Mouse (Mus musculus): ENCODE measurements around the gene Grid2.
A peak's percentile ranks its signal among the peaks of the same experiment; 100 is the strongest.

The Grid2 gene

DNA sequence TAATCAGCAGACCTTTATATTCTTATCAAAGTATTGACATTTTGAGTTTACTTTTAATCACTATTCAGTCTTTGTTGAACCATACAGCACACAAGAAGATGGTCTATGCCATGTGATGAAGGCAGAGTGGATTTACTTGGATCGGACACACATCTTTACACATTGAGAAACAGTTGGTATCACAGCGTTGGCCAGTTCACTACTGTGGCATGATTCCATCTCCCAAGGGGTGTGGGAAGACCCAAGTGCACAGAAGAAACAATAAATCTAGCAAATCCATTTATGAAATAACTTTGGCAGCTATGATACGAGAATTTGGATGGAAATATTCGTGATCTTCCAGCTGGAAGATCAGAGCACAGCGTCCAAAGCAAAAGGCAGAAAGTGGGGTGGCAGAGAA, 792.3 kb downstream of the Grid2 start:
- no peak for DNase-seq (ENCODE audit: low spot score in 2 of 2)

DNA sequence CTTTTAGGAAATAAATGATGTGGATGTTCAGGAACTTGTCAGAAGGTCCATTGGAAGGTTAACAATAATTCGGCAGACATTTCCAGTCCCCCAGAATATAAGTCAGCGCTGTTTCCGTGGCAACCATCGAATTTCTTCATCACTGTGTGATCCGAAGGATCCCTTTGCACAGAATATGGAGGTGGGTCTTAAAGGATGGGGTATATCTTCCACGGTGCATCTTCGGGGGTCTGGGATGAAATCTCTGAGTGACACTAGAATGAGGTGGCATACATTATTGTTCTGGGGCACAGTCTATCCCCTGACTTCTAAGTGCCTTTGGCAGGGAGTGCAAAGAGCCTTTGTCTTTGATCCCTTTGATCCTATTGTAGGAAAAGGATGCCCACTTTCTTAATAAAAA, 808.2 kb downstream of the Grid2 start:
- no peak for DNase-seq (ENCODE audit: low spot score in 2 of 2)

DNA sequence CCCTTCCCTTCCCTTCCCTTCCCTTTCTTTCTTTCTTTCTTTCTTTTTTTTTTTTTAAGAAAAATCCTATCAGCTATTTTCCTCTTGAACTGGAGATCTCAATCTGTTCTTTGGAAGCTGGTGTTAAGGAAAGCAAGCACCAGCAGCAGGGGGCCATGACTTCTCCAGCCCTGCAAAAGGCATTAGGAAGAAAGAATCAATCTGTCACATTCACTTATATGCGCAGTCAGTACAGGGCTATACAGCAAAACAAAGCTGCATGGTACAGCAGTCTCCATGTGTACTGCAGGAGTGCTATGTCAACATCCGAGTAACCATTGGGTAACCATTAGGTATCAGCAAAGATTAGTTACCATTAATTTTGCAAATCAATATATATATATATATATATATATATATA, 809.0 kb downstream of the Grid2 start:
- DNase-seq (ENCODE audit: low spot score in 2 of 2) = no peak

DNA sequence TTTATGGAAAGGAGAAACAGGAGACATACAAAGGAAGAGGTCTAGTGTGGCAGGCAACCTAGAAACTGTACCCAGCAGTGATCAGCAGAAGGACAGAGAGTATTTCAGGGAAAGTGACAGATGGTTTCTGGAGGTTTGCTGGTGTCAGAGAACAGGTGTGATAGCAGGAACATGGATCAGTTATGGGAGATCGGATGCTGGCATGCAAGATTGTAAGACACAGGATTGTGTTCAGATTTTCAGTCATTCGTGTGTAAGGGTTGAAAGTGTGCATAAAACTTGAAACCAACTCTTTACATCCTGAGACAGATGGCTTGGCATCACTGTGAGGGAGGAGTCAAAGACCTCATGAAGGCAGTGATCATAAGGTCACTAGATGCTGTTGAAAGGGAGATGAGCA, 817.7 kb downstream of the Grid2 start:
- DNase-seq (ENCODE audit: low spot score in 2 of 2) = no peak

DNA sequence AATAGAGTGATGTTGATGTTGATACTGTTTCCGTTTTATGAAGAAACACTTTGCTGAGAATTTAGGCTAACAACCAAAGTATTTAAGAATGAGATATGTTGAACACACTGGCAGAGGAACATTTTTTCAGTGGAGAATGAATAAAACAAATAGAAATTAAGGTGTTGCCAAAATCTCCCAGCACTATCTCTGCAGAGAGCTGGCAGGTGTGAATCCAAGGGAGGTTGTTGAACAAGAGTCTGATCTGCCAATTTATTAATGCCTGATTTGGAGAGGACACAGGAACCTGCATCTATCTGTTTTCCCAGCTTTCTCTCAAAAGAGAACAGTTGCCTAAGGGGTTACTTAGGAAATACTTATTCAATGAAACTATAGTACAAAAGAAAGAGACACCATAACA, 822.2 kb downstream of the Grid2 start:
- DNase-seq (ENCODE audit: low spot score in 2 of 2) = no peak

DNA sequence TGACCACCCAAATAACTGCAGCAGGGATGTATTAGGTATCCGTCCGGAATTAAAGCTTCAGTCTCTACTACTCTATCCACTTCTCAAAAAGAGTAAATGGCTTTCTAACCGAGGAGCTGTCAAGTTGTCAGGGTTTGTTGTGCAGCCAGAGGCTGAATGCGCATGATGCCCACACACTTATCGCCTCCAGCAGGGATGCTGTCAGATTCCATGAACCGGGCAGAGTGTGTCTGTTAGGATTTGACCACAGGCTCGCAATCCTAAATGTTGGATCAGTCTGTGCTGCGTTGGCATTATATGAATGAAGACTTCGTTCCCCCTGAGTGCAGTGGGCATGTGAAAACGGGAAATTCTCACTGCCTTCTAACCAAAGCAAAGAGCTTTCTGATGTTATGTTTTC, 843.0 kb downstream of the Grid2 start:
- DNase-seq (ENCODE audit: low spot score in 2 of 2) = peak in 1 of 2 experiments; percentile 33

DNA sequence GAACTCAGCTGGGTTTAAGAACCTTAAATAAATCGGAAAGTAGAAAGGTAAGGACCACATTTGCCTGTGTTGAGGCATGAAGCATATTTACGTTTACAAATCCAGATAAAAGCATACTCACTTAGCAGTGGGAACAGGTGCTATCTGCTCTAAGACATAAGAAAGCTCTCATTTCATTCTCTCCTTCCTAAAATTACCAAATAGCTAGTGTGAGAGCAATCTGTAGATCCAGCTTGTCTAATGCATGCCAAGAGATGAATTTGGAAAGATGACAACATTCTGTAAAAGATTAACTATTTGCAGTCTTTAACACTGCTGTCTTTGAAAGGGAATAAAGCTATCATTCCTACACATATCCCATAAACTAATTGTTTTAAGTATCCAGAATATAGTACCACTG, 858.9 kb downstream of the Grid2 start:
- no peak for DNase-seq (ENCODE audit: low spot score in 2 of 2)

DNA sequence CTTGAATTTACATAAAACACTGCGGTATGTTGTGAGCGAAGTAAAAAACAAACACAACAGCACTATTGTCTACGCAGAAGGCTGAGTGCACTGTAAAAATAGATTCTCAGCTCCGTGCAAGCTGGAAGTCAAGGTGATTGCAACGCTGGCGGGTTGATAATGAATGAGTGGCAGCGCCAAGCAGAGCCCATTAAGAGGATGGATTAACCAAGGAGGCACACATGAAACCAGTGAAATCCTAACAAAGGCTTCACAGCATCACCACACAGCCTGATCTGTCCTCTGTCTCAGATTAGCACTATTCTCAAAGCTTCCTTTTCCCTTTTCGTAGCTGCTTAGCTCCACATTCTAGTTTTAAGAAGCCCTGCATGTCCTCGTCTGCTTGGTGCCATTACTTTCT, 880.6 kb downstream of the Grid2 start:
- no peak for DNase-seq (ENCODE audit: low spot score in 2 of 2)

DNA sequence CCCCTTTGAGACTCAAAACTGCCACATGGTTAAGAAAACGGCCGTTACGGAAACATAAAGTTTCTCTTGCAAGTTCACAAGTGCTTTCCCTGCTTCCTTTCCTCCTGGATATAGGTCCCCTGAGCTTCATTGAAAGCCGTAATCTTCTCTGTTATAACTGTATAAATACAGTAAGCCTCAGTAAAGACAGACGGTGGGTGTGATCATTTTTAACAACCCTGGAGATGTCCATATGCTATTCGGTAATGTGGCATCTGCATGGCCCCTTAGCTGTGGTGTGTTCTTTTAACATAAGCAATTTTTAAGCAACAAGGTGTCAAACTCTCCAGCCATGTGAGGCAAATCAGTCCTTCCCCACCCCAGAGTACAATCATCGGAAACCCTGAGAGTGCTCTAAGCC, 892.9 kb downstream of the Grid2 start:
- no peak for DNase-seq (ENCODE audit: low spot score in 2 of 2)

DNA sequence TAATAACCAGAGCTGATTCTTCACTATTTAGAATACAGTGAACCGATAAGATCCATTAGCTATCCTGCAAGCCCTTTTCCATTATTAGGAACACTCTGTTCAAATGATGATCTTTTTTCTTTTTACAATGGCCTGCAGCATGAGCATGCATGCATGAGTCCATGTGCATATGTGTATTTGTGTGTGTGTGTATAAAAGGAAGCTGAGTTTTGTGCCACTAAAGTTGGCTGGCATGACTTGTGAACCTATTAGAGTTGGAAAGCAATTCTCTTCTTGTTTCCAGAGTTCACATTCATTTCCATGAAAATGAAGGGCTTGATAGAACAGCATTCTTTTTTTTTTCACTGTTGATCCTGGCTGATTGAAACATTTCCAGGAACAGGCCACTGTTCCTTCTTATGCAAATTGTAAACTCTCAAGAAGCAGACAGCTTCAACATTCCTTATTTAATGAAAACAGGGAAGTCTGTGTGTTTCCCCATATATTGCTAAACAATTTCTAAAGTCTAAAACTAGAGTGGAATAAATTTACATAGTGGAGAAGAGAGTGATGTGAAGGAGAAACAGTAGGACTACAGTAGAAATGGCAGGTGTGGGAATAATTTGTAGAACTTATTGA, 919.4 kb downstream of the Grid2 start:
- DNase-seq (ENCODE audit: low spot score in 2 of 2) = no peak

DNA sequence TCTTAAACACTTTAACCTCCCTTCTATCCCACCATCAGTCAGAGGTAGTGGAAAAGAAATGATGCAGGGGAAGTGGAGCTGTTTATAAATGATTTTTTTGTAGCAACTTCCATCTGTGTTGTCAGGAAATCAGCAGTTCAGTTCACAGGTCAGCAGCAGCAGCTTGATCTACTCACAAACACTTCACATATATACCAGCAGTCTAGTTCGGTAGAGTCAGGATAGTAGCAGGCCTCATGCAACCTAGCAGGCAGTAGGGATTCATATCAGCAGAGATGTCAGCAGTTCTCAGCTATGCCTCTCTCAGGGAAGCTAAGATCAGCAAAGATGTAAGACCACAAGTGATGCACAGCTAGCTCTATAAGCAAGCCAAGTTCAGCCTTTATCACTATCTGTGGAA, 938.0 kb downstream of the Grid2 start:
- DNase-seq (ENCODE audit: low spot score in 2 of 2) = no peak

DNA sequence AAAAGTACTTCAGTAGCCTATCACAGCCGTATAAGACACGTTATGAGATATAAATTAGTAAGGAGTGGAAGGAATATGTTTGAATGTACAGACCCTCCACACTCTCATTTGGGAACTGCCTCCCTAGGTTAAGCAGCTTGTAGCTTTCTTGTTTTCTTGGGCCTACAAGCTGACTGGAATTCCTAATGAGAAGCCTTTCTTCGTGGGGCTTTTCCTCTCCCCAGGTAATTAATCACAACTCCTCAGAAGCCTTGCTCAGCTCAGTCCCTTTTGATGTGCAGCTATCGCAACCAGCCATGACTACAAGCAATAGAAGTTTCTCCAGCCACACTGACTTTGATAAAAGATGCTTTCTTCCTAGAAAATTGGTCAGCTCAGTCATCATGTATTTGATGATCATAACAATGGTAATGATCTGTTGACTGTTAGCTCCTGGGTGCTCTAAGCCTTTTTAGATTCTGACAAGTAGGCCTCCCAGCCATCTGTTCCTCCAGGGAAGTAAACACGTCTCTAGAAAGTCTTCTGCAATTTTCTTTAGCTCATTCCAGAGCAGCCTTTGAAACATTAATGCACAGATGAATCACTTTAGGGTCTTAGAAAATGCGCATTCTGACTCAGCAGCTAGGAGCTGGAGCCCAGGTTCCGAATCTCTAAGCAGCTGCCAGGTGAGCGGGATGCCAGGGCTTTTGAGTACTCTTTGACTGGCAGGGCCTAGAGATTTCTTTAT, 946.9 kb downstream of the Grid2 start:
- DNase-seq (ENCODE audit: low spot score in 2 of 2) = no peak

DNA sequence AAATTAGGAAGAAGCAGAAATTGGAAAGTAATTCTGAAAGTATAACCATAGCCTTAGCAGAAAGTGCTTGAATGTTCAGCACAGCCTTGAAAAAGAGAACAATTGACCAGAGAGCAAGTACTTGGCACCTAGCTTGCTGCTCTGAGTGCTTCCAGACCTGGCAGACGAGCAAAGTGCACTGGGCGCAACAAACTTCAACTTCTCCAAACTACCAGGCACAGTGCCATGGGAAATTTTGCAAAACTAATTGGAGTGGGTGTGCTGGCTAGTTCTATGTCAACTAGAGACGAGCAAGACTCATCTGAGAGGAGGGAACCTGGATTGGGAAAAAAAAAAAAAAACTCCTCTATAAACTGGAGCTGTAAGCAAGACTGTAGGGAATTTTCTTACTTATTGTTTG, 980.7 kb downstream of the Grid2 start:
- DNase-seq (ENCODE audit: low spot score in 2 of 2) = peak in 1 of 2 experiments; percentile 2

DNA sequence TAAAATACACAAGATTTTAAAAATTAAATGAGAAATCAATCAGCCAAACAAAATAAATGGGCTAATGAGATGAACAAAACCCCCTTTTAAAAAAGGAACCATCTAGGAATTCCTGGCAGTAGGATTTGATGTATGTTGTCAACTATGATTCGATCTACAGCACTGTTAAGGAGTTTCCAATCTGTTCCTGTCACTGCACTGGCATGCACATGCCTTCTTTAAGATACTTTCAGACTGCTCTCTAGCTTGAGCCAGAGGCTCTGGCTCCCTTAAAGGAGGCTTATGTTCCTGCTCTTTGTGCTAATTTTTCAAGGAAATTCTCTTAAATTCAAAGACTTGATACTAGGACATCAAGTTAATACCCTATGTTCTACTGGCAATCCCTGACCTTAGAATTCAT, 984.9 kb downstream of the Grid2 start:
- DNase-seq (ENCODE audit: low spot score in 2 of 2) = no peak

DNA sequence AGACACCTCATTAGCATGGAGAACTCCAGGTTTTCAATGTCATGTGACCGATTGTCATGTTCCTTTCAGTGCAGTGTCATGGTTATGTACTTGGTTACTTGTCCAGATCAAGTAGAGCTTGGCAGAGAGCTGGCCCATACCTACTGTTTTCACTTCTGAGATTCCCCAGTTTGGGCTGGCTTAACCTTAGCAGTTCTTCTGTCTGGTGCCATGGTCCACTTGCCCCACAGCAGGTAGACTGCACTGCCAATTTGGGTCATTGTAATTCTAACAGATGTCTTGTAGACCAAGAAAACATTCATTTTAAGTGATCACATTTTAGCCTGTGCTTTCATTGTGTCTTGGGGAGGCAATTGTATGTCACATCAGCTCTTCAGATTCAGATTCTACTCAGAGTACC, 990.3 kb downstream of the Grid2 start:
- no peak for DNase-seq (ENCODE audit: low spot score in 2 of 2)

DNA sequence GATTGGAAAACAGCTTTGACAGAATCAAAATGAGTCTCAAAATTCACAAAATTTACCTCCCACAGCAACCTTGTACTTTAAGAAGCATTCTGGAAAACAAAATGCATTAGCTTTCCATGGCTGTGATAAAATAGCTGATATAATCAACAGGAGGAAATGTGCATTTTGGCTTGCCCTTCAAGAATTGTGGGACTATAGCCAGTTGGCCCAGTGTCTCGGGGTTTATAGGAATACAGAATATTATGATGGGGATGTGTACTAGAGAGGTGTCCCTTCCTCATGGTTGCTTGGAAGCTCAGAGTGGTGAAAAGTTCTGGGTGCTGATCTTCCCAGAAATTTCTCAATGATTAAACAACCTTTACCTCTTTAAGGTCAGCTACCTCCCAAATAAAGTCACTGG, 995.4 kb downstream of the Grid2 start:
- no peak for DNase-seq (ENCODE audit: low spot score in 2 of 2)

DNA sequence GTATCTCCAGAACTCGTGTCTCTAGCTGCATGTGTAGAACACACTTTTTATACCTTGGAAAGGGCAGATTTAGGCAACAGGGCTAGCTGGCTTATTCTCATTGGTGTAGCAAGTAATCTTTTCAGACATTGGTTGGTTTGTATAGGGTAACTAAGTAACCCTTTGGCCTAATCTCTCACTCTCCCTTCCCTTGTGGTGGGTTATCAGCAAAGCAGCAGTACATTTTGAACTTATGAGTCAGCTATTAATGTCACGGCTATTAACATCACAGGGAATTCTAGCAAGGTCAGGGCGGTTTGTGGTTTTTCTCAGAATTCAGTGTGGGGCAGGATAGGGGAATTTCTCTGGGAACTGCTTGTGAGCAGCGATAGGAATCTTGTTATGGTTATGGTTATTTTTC, 1007.8 kb downstream of the Grid2 start:
- DNase-seq (ENCODE audit: low spot score in 2 of 2) = no peak

DNA sequence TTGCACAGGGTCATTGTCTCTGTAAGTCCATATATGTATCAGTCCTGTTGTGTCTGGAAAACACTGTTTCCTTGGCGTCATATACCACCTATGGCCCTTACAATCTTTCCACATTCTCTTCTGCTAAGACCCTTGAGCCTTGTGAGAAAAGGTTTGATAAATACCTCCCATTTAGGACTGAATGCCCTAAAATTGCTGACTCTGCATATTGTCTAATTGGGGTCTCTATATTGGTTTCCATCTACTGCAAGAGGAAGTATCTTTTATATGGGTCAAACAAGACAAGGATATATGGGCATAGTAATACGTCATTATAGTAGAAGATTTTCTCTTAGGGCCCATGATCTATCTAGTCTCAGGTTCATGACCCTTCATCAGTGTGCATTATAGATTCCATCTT, 1008.5 kb downstream of the Grid2 start:
- no peak for DNase-seq (ENCODE audit: low spot score in 2 of 2)

DNA sequence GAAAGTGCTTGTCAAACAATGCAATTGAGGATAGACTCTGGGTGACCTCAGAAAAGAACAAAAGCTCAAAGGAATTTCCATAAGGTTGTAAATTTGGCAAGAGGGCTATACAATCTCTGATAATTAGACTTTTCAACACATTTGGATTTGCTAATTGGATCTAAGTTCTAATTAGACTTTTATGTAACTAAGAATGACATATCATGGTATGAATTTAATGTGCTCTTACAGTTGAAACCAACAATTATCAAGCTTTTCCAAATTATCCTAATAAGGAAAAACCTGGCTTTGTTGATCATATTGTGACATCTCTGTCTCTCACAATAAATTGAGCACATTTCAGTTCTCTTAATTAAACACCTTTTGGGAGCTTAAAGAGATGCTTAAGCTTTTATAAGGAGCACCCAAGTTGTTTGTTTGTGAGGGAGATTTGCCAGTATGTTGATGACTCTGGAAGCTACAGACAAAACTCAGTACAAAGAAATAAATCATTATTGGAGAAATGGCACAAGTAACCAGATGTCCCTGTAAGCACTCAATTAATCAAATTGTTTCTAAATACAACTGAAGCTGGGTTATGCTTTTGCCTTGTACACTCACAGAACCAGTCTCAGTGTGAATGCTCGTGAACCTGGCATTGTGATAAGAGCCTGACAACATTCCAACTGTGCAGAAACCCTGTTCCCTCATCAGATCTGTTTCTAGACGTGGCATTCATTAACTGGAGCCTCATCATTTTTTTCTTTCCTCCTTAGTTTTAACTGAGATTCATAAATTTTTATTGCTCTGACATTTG, 1018.8 kb downstream of the Grid2 start:
- no peak for DNase-seq (ENCODE audit: low spot score in 2 of 2)

DNA sequence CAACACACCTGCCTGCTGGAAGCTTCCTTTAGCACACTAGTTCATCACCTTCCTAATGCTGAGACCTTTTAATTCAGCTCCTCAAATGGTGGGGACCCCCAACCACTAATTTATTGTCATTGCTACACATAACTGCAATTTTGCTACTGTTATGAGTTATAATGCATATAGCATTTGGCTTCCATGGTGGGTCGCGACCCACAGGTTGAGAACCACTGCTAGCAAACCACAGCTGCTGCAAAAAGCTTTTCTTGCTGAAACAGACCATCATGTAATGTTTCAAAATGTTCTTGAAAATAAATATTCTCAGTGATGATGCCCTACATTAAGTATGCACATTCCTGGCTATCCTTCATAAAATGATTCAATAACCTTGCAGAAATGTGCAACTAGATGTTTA, 1024.3 kb downstream of the Grid2 start:
- DNase-seq (ENCODE audit: low spot score in 2 of 2) = no peak

DNA sequence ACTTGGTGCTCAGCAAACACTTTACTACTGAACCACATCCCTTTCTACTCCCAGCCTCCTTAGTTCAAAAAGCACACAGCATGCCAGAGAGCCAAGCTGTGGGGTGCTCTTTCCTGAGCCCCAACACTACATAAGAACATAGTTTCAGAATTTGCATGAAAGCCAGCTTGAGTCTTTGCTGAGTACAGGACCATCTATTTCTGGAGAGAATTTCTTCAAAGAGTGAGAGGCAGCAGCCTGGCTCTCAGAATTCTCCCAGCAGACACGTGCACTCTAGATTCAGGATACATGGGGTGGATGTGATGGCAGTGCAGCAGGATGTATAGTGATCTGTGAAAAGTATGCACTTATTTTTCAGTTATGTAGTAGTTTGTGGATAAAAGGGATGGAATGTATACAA, 1038.1 kb downstream of the Grid2 start:
- DNase-seq (ENCODE audit: low spot score in 2 of 2) = no peak

DNA sequence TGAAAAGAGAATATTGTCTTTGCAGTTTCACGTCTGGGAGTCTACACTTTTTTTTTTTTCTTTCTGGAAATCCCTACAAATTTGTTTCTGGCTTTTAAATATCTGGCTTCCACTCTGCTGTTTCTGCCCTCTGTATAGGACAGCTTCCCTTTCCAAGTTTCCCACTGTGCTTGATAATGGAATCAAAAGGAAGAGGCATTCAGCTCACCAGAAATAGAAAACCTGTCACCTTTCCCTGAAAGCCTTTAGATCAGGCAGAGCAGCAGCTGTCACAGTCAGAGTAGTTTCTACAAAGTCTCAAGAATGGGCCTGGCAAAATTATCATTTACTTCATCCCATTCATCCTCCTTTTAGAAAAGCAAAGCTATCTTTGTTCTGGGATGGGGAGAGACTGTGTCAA, 1042.0 kb downstream of the Grid2 start:
- no peak for DNase-seq (ENCODE audit: low spot score in 2 of 2)
